Mouse (Mus musculus) C2C12 (cell line): ENCODE results near the gene Vangl2.

Experiments
- CTCF ChIP-seq: IDR thresholded peaks from one replicate; pipeline ENCODE4 v1.5.1; 2011; ENCODE audit not compliant: control insufficient read depth, insufficient read depth, insufficient read length
- MYOG ChIP-seq: IDR thresholded peaks from one replicate; pipeline ENCODE4 v1.6.1; 2011; ENCODE audit not compliant: control insufficient read depth, insufficient read length; ENCODE audit errors: extremely low read depth

- TF ChIP-seq CTCF (no peak), MYOG (no peak)
Measured at GRCm38 (mm10) chr1:171994918-171995715, 33.1 kb downstream of the Vangl2 start.
